Mouse (Mus musculus): ENCODE measurements around the gene Unc5c.

- no peak for TF ChIP-seq CTCF (IDR thresholded peaks at IDR 0.05; ENCODE audit: extremely low read depth, insufficient read depth, low read length)
- TF ChIP-seq POLR2A (IDR thresholded peaks at IDR 0.05; ENCODE audit: extremely low read depth, insufficient read depth, low read length) = no peak
These were observed 162.6 kb downstream of the Unc5c start for GRCm38 (mm10) chr3:141627639-141627977.

Measured in cortical plate, adult 2 months (tissue).